Mouse (Mus musculus): ENCODE measurements around the gene Fancm.
"Not testable (repeated sequence)": the region's sequence is repeated elsewhere in the genome, so short reads cannot be mapped to it uniquely, and the experiment has no call there.

The Fancm gene

DNA sequence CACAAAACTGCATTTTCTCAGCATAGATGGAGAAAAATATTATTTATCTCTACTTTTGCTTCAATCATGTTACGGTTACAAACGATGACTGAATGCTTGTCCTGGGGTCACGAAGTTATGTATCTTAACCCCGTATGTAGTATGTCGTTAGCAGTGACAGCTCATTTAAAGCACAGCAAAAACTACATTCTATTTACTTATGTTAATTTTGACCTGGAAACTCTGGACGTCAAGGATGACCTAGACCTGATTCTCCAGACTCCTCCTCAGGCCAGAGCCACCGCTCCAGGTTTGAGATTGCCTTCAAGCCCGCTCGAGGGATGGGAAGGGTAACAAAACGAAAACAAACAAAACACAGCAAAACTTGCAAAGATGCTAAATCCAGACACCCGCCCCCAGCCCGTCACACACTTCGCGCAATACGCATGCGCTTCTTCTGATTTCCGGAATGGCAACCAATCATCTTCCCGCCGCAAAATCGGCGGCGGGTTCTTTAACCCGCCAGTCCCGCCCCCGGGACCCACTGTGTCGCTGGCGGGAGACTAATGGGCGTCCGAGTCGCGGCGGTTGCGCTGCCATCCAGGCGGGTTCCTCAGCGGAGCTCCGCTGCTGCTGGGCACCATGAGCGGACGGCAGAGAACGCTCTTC lies at the start of gene Fancm:
Fancm (plus strand) TSS at position 519 of the 648 bp plus-strand sequence.
- in situ Hi-C loops (cut with MboI; ENCODE audit: low sequenced_read_pairs), result no loop called here

DNA sequence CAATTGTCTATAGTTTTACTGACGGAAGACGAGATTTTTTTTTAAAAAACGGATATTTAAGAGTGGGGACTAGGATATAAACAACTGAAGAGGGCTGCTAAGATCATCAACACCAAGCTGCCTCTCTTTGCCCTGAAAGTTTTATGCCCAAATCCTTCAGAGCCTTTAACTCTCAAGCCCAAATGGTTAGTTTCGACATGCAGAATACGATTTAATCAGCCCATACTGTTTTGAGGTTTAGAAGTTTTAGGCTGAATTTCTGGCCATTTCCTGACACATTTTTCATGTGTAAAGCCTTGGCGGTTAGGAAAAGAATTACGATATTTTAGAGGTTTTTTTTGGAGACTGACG lies 39.6 kb upstream of the Fancm start:
- in situ Hi-C loops (cut with MboI; ENCODE audit: low sequenced_read_pairs), result no loop called here

DNA sequence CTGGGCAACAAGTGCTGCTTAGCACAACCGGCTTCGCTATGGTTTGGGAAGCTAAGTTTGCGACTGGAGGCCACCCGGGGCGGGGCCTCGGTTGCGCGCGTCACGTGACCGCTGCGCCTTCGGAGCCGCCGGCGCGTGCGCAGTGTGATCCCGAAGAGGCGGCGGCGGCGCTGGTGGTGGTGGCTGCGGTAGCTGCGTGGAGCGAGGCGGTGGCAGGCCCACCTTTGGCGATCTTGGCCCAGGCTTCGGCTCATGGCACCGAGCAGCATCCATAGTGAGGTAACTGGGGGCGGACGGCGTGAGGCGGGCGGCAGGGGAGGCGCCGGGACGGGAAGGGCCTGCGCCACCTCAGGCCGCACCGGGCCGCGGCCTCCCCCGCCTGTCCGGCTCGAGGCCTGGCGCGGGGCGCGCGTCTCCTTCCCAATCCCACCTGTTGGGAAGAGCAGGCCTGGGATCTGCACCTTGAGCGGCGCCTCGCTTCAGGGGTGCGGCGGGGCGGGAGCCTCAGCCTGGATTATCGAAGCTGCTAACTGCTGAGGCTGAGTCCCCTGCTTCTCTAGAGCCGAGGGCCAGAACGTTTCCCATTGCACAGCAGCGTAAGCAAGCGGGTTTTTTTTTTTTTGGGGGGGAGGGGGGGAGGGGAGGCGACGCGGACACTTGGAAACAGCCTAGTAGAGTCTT lies 39.1 kb upstream of the Fancm start, which contains the start of gene Prpf39:
Prpf39 (plus strand) TSS at position 144 of the 681 bp plus-strand sequence.
- in situ Hi-C loops (cut with MboI; ENCODE audit: low sequenced_read_pairs), result no loop called here

DNA sequence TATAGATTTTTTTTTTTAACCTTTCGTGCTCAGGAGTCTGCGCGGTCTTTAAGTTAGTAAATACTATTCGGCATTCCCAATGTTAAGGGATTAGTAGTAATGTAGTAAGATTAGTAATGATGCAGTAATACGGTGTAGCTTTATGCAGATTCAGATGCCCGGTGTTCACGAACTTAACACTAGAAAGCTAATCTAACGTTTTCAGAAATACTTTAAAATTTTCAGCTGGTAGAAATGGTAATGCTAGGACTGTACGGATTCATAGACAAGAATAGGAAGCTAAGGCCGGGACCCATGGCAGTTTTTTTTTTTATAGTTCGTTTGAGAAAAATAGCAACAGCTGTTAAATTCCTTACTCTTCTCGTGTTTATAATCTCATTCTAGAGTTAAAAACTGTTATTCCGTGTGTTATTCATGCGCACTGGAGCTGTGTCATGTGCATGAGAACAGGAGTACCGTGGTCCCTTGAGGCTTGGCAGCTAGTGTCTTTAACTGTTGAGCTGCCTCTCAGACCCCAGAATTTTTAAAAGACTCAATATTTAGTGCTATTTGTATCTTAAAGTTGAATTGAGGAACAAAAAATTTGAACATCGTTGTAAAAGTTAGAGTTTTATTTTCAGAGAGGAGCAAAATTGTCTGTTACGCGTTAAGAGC lies 38.4 kb upstream of the Fancm start:
- in situ Hi-C loops (cut with MboI; ENCODE audit: low sequenced_read_pairs), result no loop called here

DNA sequence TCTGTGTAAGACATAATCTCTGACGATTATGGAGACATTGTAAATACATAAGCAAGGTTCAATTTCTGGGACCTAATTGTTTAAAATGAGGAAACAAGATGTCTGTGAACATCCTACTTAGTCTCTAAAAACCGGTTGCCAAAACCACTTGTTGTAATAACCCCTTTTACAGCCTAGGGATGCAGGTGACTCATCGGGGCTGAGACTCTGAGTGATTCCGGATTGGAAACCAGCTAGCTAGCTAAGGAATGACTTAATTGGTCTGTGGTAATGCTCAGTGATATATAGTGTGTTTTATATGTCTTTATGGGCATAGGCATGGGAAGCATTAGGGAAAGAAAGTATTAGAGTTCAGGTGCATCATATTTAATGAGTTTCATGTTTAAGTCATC lies 37.9 kb upstream of the Fancm start:
- in situ Hi-C loops (cut with MboI; ENCODE audit: low sequenced_read_pairs), result no loop called here

DNA sequence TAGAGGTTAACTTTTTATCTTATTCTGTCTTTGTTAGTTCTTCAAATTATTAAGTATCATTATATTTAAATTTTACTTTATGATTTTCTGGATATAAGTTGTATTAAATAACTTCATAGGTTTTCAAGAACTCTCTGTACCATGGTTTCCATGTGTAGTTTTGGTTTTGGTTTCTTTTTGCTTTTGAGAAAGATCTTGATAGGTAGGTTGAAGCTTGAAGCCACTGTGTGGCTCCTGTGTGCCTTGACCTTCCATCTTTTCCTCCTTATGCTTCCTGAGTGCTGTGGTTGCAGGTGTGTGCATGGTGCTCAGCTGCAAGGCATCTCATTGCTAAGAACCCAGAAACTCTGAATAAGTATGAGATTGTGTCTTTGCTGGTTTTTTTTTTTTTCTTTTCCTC lies 26.6 kb upstream of the Fancm start:
- in situ Hi-C loops (cut with MboI; ENCODE audit: low sequenced_read_pairs), result no loop called here

DNA sequence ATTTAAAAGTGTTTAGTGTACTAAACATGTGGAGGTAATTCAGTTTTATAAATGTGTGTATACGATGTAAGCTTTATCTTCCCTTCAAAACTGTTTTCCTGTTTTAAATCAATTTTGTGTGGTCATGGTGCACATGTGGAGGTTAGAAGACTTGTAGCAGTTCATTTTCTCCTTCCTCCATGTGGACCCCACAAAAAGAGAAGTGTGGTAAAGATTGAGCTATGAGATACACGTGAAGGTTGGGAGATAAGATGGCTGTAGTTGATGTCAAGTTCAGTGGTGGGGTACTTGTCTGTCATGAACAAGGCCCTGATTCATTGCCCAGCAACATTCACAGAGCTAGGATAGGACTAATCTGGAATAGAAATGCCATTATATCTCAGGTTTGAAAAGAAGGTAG lies 17.2 kb upstream of the Fancm start:
- in situ Hi-C loops (cut with MboI; ENCODE audit: low sequenced_read_pairs), result loop anchor here (10.0 kb wide), 1 partner anchor 63 kb away; no protein-coding TSS in a partner anchor

DNA sequence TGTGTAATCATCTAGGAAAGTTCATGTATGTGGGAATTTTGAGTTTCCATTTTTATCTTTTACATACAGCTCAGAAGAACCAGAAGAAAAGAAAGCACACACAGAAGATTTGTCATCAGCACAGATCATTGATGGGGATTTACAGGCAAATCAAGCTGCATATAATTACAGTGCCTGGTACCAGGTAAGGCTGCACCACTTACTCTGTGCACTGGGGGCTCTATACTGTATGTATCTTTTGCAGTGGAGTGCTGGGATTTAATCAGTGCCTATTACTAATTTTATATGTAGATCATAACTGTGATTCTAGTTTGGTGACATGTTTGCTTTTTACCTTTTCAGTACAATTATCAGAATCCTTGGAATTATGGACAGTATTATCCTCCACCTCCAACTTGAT lies 14.3 kb upstream of the Fancm start:
- in situ Hi-C loops (cut with MboI; ENCODE audit: low sequenced_read_pairs), result no loop called here

DNA sequence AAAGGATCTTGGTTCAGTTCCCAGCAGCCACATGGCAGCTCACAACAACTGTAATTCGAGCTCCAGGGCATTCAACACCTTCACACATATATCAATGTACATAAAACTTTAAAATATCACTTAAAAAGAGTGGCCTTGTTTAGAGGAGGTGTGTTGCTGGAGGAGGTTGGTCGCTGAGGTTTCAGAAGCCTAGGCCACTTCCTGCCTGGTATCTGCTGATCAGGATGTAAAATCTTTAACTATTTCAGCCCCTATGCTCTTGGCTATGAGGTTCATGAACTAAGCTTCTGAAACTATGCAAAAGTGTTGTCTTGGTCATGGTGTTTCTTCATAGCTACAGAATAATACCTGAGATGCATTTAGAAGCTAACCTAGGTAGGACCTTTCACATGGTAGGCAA lies 10.2 kb upstream of the Fancm start:
- in situ Hi-C loops (cut with MboI; ENCODE audit: low sequenced_read_pairs), result no loop called here

DNA sequence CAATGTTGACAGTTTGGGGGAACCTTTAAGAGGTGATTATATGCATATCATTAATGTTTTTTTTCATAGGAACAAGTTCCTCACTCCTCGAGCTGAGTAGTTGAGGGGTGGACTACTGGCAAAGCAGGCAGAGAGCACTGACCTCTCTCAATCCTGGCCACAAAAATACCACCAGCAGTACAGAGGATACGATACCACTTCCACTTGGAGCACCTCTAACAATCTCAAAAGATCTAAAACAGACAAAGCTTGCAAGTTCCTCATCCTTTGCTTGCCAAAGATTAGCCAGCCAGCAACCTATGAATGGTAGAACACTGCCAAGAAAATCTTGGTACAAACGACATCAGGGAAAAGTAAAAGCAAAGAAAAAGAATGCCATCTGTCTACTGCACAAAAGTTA lies 9.2 kb upstream of the Fancm start:
- in situ Hi-C loops (cut with MboI; ENCODE audit: low sequenced_read_pairs), result no loop called here

DNA sequence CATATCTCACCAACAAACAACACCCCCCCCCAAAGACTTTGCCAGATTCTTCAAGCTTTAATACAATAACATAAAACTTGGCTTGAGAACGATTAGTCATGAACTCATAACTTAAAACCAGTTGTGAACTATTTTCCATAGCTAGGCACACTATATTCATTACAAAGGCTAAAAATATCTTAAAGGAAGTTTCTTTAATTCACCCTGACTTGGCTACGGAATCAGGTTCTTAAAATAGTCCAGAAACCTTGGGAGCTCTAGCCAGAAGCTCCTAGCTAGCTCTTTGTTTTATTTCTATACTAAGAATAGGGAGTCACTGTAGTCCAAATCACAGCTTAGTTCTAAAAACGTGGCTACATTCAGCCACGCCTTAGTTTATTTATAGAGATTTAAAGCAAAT lies 7.0 kb upstream of the Fancm start:
- in situ Hi-C loops (cut with MboI; ENCODE audit: low sequenced_read_pairs), result no loop called here

DNA sequence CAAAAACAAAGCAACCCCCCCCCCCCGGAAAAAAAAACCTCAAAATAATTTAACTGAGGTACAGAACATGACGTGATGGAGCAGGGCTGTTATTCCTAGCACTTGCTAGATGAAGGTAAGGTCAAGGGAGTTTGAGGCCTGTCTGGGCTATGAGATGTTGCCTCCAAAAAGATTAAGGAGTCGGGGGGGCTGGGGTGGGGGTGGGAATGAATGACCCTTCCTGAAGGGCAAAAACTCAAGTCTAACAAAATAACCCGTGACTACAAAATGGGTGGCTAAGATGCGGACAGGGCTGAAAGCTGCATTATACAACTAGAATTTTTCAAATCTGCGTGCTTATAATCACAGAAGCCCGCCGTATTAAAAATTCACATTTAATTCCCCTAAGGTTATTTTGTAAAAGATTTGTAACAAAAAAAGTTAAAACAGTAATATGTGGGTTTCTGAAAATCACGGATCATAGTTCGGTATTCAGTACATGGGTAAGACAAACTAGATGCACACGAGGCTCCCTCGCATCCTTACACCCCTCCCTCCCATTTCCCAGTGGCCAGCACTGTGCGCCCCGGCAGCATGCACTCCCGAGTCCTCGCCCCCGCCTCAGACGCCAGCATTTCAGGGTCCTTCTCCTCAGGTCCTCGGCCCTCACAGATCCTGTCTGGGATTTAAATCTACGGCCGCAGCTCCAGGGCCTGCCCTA lies 2.3 kb upstream of the Fancm start:
- in situ Hi-C loops (cut with MboI; ENCODE audit: low sequenced_read_pairs), result no loop called here

DNA sequence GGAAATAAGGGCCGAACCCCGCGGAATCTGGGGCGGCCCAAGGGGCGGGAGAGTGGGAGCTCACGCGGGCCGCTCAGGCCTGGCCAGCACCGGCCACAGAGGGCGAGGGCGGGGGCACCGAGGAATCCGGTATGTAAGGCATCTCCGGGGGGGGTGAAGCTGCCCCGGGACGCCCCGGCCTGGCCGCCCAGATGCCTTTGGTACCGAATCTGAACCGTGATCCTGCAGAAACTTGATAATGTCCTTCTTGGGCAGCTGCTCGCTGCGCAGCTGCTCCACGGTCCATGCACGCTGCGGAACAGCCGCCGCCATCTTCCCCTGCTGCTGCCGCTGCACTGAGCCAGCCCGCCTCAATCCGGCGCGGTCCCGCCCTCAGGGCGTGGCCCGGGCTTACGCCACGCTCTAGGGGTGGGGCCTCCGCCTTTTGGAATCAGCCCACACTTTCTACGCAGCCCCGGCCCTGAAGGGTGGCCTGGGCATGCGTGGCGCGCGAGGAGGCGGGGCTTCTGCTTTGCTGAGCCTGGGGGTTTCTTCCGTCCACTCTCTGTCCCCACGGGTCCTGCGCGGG lies 1.7 kb upstream of the Fancm start, which contains the start of gene Fkbp3:
Fkbp3 (minus strand) TSS at position 397 of the 568 bp plus-strand sequence.
- in situ Hi-C loops (cut with MboI; ENCODE audit: low sequenced_read_pairs), result no loop called here

DNA sequence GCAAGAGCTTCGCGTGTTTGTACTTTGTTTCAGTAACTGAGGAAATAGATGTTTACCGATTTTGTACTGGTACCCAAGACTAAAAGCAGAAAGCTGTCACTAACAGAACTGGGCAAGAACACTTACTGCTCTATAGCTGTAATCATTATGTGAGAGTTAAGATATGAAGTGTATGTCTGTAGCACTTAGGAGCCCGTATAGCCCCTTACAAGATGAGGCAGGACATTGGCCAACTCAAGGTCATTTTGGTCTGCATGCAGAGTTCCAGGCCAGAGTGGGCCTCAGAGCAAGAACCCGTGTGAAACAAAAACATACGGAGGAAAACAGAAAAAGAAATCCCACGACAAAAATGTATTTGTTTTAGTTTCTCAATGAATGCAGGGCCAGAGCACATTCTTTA lies 752 bp upstream of the Fancm start:
- in situ Hi-C loops (cut with MboI; ENCODE audit: low sequenced_read_pairs), result no loop called here

DNA sequence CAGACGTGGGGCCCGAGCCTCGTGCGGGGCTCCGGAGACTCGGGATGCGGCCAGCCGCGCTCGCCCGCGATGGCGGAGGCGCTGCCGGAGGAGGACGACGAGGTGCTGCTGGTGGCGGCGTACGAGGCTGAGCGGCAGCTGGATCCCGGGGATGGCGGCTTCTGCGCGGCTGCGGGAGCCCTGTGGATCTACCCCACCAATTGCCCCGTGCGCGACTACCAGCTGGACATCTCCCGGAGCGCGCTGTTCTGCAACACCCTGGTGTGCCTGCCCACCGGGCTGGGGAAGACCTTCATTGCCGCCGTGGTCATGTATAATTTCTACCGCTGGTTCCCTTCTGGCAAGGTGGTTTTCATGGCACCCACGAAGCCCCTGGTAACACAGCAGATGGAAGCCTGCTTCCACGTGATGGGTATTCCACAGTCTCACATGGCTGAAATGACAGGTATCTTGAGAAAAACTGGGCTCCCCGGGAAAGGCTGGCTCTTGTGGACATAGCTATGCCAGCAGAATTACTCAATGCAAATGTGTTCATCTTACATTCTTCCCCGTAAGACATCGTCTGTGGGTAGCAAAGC lies 419 bp downstream of the Fancm start:
- in situ Hi-C loops (cut with MboI; ENCODE audit: low sequenced_read_pairs), result no loop called here

DNA sequence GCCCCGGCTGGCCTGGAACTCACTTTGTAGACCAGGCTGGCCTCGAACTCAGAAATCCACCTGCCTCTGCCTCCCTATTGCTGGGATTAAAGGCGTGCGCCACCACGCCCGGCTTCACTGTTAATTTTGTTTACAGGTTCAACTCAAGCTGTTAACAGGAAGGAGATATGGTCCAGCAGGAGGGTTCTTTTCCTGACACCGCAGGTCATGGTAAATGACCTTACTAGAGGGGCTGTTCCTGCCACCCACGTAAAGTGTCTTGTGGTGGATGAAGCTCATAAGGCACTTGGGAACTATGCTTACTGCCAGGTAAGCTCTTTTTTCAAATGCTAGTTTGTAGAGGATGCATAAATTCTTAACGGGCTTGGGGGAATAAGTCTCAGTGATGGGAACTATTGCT lies 1.5 kb downstream of the Fancm start:
- in situ Hi-C loops (cut with MboI; ENCODE audit: low sequenced_read_pairs), result no loop called here

DNA sequence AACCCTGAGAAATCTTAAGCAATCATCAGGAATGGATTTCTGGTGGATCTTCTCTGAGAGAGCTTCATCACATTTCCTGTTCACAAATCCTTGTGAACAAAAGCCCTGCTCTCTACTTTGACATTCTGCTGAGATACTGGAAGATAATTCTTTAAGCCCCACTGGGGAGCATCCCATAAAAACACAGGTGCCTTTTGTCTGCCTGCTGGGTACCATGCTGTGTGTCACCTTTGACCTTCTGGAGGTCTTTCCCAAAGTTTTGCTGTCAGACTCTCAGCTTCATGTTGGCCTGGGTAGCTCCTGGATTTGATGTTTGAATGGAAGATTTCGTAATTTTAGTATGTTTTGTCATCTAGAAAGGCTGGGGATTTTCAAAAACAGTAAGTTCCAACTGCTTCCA lies 33.3 kb downstream of the Fancm start:
- in situ Hi-C loops (cut with MboI; ENCODE audit: low sequenced_read_pairs), result no loop called here

DNA sequence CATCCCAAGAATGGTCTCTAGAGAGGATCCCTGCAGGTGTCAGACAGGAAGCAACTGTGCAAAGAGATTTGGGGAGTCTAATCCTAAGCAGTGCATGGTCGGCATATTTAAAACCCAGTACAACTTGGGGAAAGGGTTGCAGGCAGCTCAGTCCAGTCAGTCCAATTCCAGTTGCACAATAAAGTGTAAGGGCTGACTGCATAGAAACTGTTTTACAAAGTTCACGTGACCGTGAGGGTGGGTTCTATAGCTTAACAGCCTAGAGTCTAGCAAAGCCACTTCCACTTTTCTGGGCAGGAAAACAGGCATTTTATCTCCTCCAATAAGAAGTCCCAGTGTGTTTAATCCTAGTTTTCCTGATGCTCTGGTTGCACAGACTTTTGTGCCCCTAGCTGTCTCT lies 36.1 kb downstream of the Fancm start:
- in situ Hi-C loops (cut with MboI; ENCODE audit: low sequenced_read_pairs), result no loop called here

DNA sequence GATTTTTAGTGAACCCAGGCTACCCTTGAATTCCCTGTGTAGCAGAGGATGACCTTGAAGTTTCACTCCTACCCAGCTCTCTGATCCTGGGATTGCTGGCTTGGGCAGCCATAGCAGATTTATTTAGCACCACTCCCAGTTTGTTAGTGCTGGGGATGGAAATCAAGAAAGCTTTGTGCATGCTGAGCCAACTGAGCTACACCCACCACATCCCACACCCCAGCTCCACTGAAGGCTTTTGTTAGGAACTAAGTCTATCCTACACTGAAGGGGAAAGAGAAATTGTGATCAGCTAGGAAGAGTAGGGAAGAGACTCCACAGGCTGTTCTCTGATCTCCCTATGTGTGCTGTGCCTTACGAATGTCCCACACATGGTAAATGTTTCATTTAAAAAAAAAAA lies 37.4 kb downstream of the Fancm start:
- in situ Hi-C loops (cut with MboI; ENCODE audit: low sequenced_read_pairs), result no loop called here

DNA sequence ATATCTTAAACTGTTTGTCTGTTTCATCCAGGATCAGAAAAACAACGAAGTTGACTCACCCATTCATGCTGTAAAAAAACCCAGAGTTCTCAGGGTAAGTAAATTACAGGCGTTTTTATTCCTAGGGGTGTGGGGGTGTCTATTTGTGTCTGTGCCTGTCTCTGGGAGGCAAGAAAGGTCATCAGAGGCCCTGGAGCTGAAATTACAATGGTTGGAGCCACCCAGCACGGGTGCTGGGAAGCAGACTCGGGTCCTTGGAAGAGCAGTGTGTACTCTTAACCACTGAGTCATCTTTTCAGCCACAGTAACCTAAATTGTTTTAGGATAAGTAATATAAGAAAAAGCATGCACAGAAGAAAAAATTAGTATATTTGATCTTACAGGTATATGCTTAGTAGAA lies 38.5 kb downstream of the Fancm start:
- in situ Hi-C loops (cut with MboI; ENCODE audit: low sequenced_read_pairs), result no loop called here

DNA sequence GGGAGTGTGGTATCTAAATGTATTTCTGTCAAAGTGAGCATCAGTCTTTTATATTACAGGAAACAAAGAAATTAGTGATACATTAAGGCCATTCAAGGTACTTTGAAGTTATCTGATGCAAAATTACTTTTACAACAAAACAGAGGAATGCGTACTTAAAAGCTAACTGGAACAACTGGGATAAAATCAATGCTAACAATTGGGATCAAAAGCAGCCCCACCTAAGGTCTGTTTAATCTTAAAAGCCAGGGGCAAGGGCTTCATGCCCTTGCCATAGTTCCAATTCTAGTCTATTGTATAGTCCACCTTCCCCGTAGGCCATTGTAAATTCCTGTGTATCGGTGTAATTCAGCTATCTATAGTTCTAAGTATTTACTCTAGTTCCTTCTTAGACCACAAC lies 39.6 kb downstream of the Fancm start:
- in situ Hi-C loops (cut with MboI; ENCODE audit: low sequenced_read_pairs), result not testable (repeated sequence)
